Mouse (Mus musculus) CH12.LX (cell line): ENCODE measurements at regions not wholly inside any gene's neighbourhood (a gene's known extent, or its start where the extent isn't known, plus 50 kb on each side); places are given as distances from the start of the nearest gene placed in this dataset.

Source experiments
- DNase-seq: peaks from one replicate; pipeline ENCODE4 v3.0.0-alpha.2; 2013; ENCODE audit errors: extremely low read depth
- H3K27ac ChIP-seq: 2 replicates; pipeline ENCODE4 v1.5.1; 2012; ENCODE audit warnings: low read depth, mild to moderate bottlenecking, control low read depth, moderate library complexity; ENCODE audit not compliant: insufficient read depth
- H3K27me3 ChIP-seq: replicated peaks from 2 replicates; pipeline ENCODE3; 2012; ENCODE audit warnings: inconsistent platforms
- H3K36me3 ChIP-seq, 2 experiments: replicated peaks in 1 of 2; 2 replicates each; pipeline versions ENCODE3 to v1.6.1; 2012; ENCODE audit warnings: inconsistent platforms in 1 of 2, low read length in 1 of 2, mild to moderate bottlenecking in 1 of 2, mixed read lengths in 1 of 2, moderate library complexity in 1 of 2; ENCODE audit not compliant: control insufficient read depth in 1 of 2, insufficient read depth in 1 of 2
- H3K4me1 ChIP-seq, 2 experiments: 2 replicates each; pipeline ENCODE4 v1.6.1; 2012; ENCODE audit warnings: inconsistent platforms in 1 of 2, moderate library complexity in 1 of 2; ENCODE audit not compliant: insufficient read depth in 2 of 2, control insufficient read depth in 1 of 2
- H3K4me2 ChIP-seq: 2 replicates; pipeline ENCODE4 v1.6.1; 2012; ENCODE audit warnings: low read depth, mild to moderate bottlenecking, control low read depth; ENCODE audit not compliant: poor library complexity, insufficient read depth, severe bottlenecking
- H3K4me3 ChIP-seq, 3 experiments: fragments of 150-350 bp in 1 of 3; sonication (generic) in 1 of 3; replicated peaks in 1 of 3; 2 replicates each; pipeline versions ENCODE3 to v1.5.1; 2011 to 2012; ENCODE audit warnings: low read depth in 2 of 3, low read length in 2 of 3, mild to moderate bottlenecking in 2 of 3, moderate library complexity in 2 of 3, control low read depth in 1 of 3, improper control_type of control experiment in 1 of 3, inconsistent platforms in 1 of 3, mixed read lengths in 1 of 3; ENCODE audit not compliant: poor library complexity in 1 of 3
- H3K79me2 ChIP-seq: replicated peaks from 2 replicates; pipeline ENCODE4 v1.6.1; 2012; ENCODE audit warnings: mild to moderate bottlenecking, moderate library complexity; ENCODE audit not compliant: control insufficient read depth, poor library complexity, insufficient read depth, severe bottlenecking; ENCODE audit errors: extremely low read depth
- H3K9ac ChIP-seq: 2 replicates; pipeline ENCODE4 v1.6.1; 2012; ENCODE audit warnings: low read depth, mild to moderate bottlenecking, control low read depth, moderate library complexity; ENCODE audit not compliant: insufficient read depth
- H3K9me3 ChIP-seq: replicated peaks from 2 replicates; pipeline ENCODE3; 2012; ENCODE audit warnings: low read length, inconsistent platforms, mixed read lengths
- CHD1 ChIP-seq: IDR thresholded peaks from 2 replicates; pipeline ENCODE4 v1.6.1; 2012; ENCODE audit warnings: low read depth, low read length, improper control_type of control experiment, inconsistent platforms
- CTCF ChIP-seq, 2 experiments: IDR thresholded peaks in 1 of 2; conservative IDR thresholded peaks in 1 of 2; 2 replicates each; pipeline ENCODE4 v1.5.1; 2011 to 2012; ENCODE audit warnings: low read depth in 2 of 2, low read length in 2 of 2, improper control_type of control experiment in 1 of 2, inconsistent platforms in 1 of 2, mild to moderate bottlenecking in 1 of 2, moderate library complexity in 1 of 2
- ETS1 ChIP-seq: conservative IDR thresholded peaks from 2 replicates; pipeline ENCODE4 v1.6.1; 2012; ENCODE audit warnings: low read depth, mild to moderate bottlenecking, inconsistent platforms, low read length, improper control_type of control experiment, moderate library complexity
- HCFC1 ChIP-seq: IDR thresholded peaks from 2 replicates; pipeline ENCODE4 v1.6.1; 2012; ENCODE audit warnings: low read depth, mild to moderate bottlenecking, inconsistent platforms, low read length, improper control_type of control experiment
- IRF4 ChIP-seq: IDR thresholded peaks from 2 replicates; pipeline ENCODE4 v1.6.1; 2014; ENCODE audit warnings: low read depth, mild to moderate bottlenecking, inconsistent platforms, low read length, improper control_type of control experiment
- JUND ChIP-seq: conservative IDR thresholded peaks from 2 replicates; pipeline ENCODE4 v1.6.1; 2011; ENCODE audit warnings: low read depth, low read length, improper control_type of control experiment
- KAT2A ChIP-seq: IDR thresholded peaks from 2 replicates; pipeline ENCODE4 v1.6.1; 2012; ENCODE audit warnings: low read length, improper control_type of control experiment, inconsistent platforms; ENCODE audit not compliant: insufficient replicate concordance
- MAX ChIP-seq: IDR thresholded peaks from 2 replicates; pipeline ENCODE4 v1.6.1; 2011; ENCODE audit warnings: low read length, improper control_type of control experiment
- MAZ ChIP-seq: IDR thresholded peaks from 2 replicates; pipeline ENCODE4 v1.6.1; 2012; ENCODE audit warnings: low read depth, mild to moderate bottlenecking, inconsistent platforms, low read length, improper control_type of control experiment, moderate library complexity
- MEF2A ChIP-seq: IDR thresholded peaks from 2 replicates; pipeline ENCODE4 v1.6.1; 2014; ENCODE audit warnings: low read depth, mild to moderate bottlenecking, inconsistent platforms, low read length, improper control_type of control experiment, borderline replicate concordance
- NELFE ChIP-seq: IDR thresholded peaks from 2 replicates; pipeline ENCODE4 v1.6.1; 2011; ENCODE audit warnings: low read depth, low read length, improper control_type of control experiment
- PAX5 ChIP-seq: IDR thresholded peaks from 2 replicates; pipeline ENCODE4 v1.6.1; 2012; ENCODE audit warnings: low read length, inconsistent platforms, mixed read lengths
- POLR2A ChIP-seq: IDR thresholded peaks from 2 replicates; pipeline ENCODE4 v1.6.1; 2011; ENCODE audit warnings: low read depth, mild to moderate bottlenecking, improper control_type of control experiment, low read length
- RAD21 ChIP-seq: IDR thresholded peaks from 2 replicates; pipeline ENCODE4 v1.6.1; 2011; ENCODE audit warnings: low read depth, mild to moderate bottlenecking, low read length, improper control_type of control experiment, moderate library complexity
- RCOR1 ChIP-seq: conservative IDR thresholded peaks from 2 replicates; pipeline ENCODE4 v1.6.1; 2012; ENCODE audit warnings: low read depth, mild to moderate bottlenecking, inconsistent platforms, low read length, improper control_type of control experiment
- SIN3A ChIP-seq: IDR thresholded peaks from 2 replicates; pipeline ENCODE4 v1.6.1; 2012; ENCODE audit warnings: low read length, improper control_type of control experiment, inconsistent platforms
- TBP ChIP-seq: conservative IDR thresholded peaks from 2 replicates; pipeline ENCODE4 v1.6.1; 2011; ENCODE audit warnings: low read depth, low read length, improper control_type of control experiment
- ZKSCAN1 ChIP-seq: IDR thresholded peaks from 2 replicates; pipeline ENCODE4 v1.6.1; 2012; ENCODE audit warnings: low read depth, inconsistent platforms, low read length, improper control_type of control experiment, borderline replicate concordance
- ZMIZ1 ChIP-seq: IDR thresholded peaks from 2 replicates; pipeline ENCODE4 v1.6.1; 2012; ENCODE audit warnings: low read depth, mild to moderate bottlenecking, inconsistent platforms, low read length, improper control_type of control experiment
- dilution Hi-C: fragments of 300-500 bp; cut with MboI; formaldehyde crosslinking; loops from 2 replicates; pipeline ENCODE4 v1.14.3; 2020; ENCODE audit warnings: low sequenced_read_pairs; ENCODE audit not compliant: extremely low pct_unique_long_range_greater_than_20kb, extremely low pct_ligation_motif_present
- in situ Hi-C: fragments of 300-500 bp; cut with MboI; formaldehyde crosslinking; loops from 3 replicates; pipeline ENCODE4 v1.14.3; 2019; ENCODE audit warnings: low sequenced_read_pairs, low pct_ligation_motif_present, low pct_unique_long_range_greater_than_20kb, mixed read lengths

- in situ Hi-C loops = no loop called here
- no peak for DNase-seq
These were observed 1416.2 kb upstream of the Zeb2 start for GRCm38 (mm10) chr2:46533395-46533794.

GRCm38 (mm10) chr2:46530686-46531085, 1413.5 kb upstream of the Zeb2 start:
- no peak overlapping the region for H3K4me3 ChIP-seq
- H3K27me3 ChIP-seq = no peaks in the 10 kb centered on the region
- H3K4me1 ChIP-seq = peaks cover 3 to 19% of the 10 kb centered on the region in 2 experiments; a peak in 3 of 4 replicates
- H3K4me2 ChIP-seq = no peak overlapping the region
- H3K9me3 ChIP-seq = no peaks in the 10 kb centered on the region
- no peak overlapping the region for H3K27ac ChIP-seq
- no peak for TF ChIP-seq JUND
- no peak for TF ChIP-seq MAX
- dilution Hi-C loops = no loop called here
- no peak for DNase-seq
- in situ Hi-C loops = no loop called here
- H3K79me2 ChIP-seq = no peaks in the 10 kb centered on the region
- no peaks in the 10 kb centered on the region for H3K36me3 ChIP-seq
- no peak overlapping the region for H3K9ac ChIP-seq

More at GRCm38 (mm10) chr2:46533395-46533794, 1416.2 kb upstream of the Zeb2 start:
- H3K9ac ChIP-seq = no peak overlapping the region
- no peaks in the 10 kb centered on the region for H3K27me3 ChIP-seq
- no peak overlapping the region; the same call in 1 of the 2 replicates for H3K4me2 ChIP-seq
- H3K27ac ChIP-seq = no peak overlapping the region
- TF ChIP-seq ETS1 = no peak
- no peaks in the 10 kb centered on the region for H3K36me3 ChIP-seq
- dilution Hi-C loops = no loop called here
- H3K9me3 ChIP-seq = no peaks in the 10 kb centered on the region
- H3K4me3 ChIP-seq = no peak overlapping the region
- peaks cover 3 to 22% of the 10 kb centered on the region in 2 experiments; a peak in 3 of 4 replicates for H3K4me1 ChIP-seq
- no peaks in the 10 kb centered on the region for H3K79me2 ChIP-seq

GRCm38 (mm10) chr2:46525223-46525622, 1408.0 kb upstream of the Zeb2 start:
- Histone ChIP-seq H3K4me3 (no peak overlapping the region), H3K36me3 (no peaks in the 10 kb centered on the region), H3K27ac (no peak overlapping the region), H3K79me2 (no peaks in the 10 kb centered on the region), H3K9ac (no peak overlapping the region), H3K9me3 (no peaks in the 10 kb centered on the region), H3K4me1 (peaks cover 0 to 6% of the 10 kb centered on the region in 2 experiments; a peak in 3 of 4 replicates), H3K4me2 (no peak overlapping the region), H3K27me3 (no peaks in the 10 kb centered on the region)
- dilution Hi-C loops = no loop called here
- in situ Hi-C loops = no loop called here
- no peak for TF ChIP-seq ZMIZ1
- TF ChIP-seq MAX = no peak
- TF ChIP-seq PAX5 = no peak
- no peak for TF ChIP-seq NELFE
- TF ChIP-seq CTCF (conservative IDR thresholded peaks at IDR 0.05 in 1 of 2, IDR thresholded peaks at IDR 0.05 in 1 of 2; ENCODE audit: low read depth in 2 of 2, low read length in 2 of 2) = no peak
- TF ChIP-seq SIN3A = no peak
- TF ChIP-seq ETS1 = no peak
- TF ChIP-seq TBP = no peak
- TF ChIP-seq POLR2A = no peak
- no peak for TF ChIP-seq HCFC1
- TF ChIP-seq MEF2A = no peak
- no peak for TF ChIP-seq MAZ
- no peak for TF ChIP-seq KAT2A
- no peak for TF ChIP-seq RCOR1
- TF ChIP-seq IRF4 = no peak
- no peak for TF ChIP-seq CHD1
- no peak for TF ChIP-seq ZKSCAN1
- no peak for TF ChIP-seq RAD21
- no peak for DNase-seq
